Mouse (Mus musculus) heart, embryonic 13.5 days (tissue): ENCODE data around the gene Psmb1. TPM values are rescaled to one million over a fixed set of nuclear protein-coding genes. Genes with fewer than 3 reads are reported as not detected.
"Not testable (repeated sequence)": the region's sequence is repeated elsewhere in the genome, so short reads cannot be mapped to it uniquely, and the experiment has no call there.

Experiments
- ATAC-seq: fragments of 200-750 bp; cut with Nextera tagmentation; 2 replicates; pipeline ENCODE4 v1.8.0; 2017; ENCODE audit warnings: moderate TSS enrichment; ENCODE audit not compliant: insufficient number of reproducible peaks, low FRiP score, low TSS enrichment; ENCODE audit errors: extremely low read depth
- H3K27ac ChIP-seq: fragments of 300-500 bp; sonication (generic); replicated peaks from 2 replicates; pipeline ENCODE4 v1.5.1; 2015; ENCODE audit warnings: moderate library complexity, mild to moderate bottlenecking, inconsistent platforms
- H3K27me3 ChIP-seq: fragments of 300-500 bp; sonication (generic); replicated peaks from 2 replicates; pipeline ENCODE4 v1.6.1; 2015; ENCODE audit warnings: mild to moderate bottlenecking, inconsistent platforms
- H3K36me3 ChIP-seq: fragments of 300-500 bp; sonication (generic); 2 replicates; pipeline ENCODE4 v1.6.1; 2015; ENCODE audit warnings: mild to moderate bottlenecking, inconsistent platforms
- H3K4me1 ChIP-seq: fragments of 300-500 bp; sonication (generic); 2 replicates; pipeline ENCODE4 v1.6.1; 2015; ENCODE audit warnings: inconsistent platforms
- H3K4me2 ChIP-seq: fragments of 300-500 bp; sonication (generic); 2 replicates; pipeline ENCODE4 v1.6.1; 2015; ENCODE audit warnings: inconsistent platforms, mild to moderate bottlenecking, moderate library complexity
- H3K4me3 ChIP-seq: fragments of 300-500 bp; sonication (generic); 2 replicates; pipeline ENCODE4 v1.5.1; 2015; ENCODE audit warnings: moderate library complexity, mild to moderate bottlenecking, inconsistent platforms
- H3K9ac ChIP-seq: fragments of 300-500 bp; sonication (generic); 2 replicates; pipeline ENCODE4 v1.6.1; 2015; ENCODE audit warnings: inconsistent platforms, mild to moderate bottlenecking, moderate library complexity
- H3K9me3 ChIP-seq: fragments of 300-500 bp; sonication (generic); 2 replicates; pipeline ENCODE4 v1.6.1; 2016; ENCODE audit warnings: inconsistent platforms
- WGBS: fragments of 180-500 bp; shearing (Covaris S2); methylation state at CpG from one replicate; pipeline ENCODE4 v1.1.7; 2015; ENCODE audit warnings: mixed read lengths; 5-methylcytosine and 5-hydroxymethylcytosine counted together
- polyA plus RNA-seq: library from polyadenylated mRNA; unstranded; fragments of >200 nt; fragmentation: Nextera tagmentation; extraction: Ambion mirVana; gene quantifications from 2 replicates; pipeline ENCODE4 v1.2.1, GENCODE M21; 2015

Gene Psmb1
- 194 and 219 TPM in 2 replicates for polyA plus RNA-seq

DNA sequence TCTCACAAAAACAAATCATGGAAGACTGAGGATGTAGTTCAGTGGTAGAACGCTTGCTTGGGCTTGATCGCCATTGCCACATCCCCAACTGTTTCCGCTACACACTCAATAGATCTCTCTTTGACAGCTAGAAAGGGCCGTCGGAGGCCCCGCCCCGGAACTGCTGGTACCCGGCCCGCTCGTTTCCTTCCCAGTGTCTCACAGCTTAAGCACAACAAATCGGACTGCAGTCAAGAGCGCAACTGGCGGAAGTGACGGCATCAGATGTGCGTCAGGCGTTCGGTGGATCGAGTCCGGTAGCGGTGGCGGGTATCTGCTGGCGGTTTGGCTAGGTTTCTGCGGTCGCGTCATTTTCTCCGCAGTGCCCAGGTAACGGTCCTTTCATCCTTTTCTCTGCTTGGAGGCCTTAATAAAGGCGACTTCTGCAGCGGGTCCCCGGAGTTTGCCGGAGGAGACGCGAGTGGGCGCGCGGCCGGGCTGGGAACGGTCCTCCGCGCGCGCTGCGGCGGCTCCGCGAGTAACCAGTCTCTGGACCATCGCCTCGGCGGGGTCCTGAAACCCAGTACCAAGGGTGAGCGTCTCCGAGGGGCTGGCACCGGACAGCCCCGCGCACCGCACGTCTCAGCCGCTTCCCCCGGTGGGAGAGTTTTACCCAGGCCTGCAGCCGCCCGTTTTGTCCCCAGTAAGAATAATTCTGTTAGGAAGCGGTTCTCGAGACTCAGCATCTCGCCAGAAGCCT lies at the start of gene Psmb1, which contains the start of gene Tbp:
Gene Psmb1 (minus strand): TSS at position 96 of the 739 bp plus-strand sequence.
Gene Tbp (plus strand): TSS at position 233 of the 739 bp plus-strand sequence.
- WGBS: under 1% methylated on average over 63 of the region's 63 CpGs
- no peaks in the 10 kb centered on the region for H3K9me3 ChIP-seq

GRCm38 (mm10) chr17:15546440-15546839 lies 46.9 kb upstream of the Psmb1 start:
- Histone ChIP-seq H3K9ac (no peak overlapping the region), H3K36me3 (peaks cover 6% of the 10 kb centered on the region), H3K27me3 (no peaks in the 10 kb centered on the region), H3K27ac (no peak overlapping the region), H3K4me2 (no peak overlapping the region), H3K4me3 (no peak overlapping the region), H3K9me3 (peaks cover 26% of the 10 kb centered on the region), H3K4me1 (no peaks in the 10 kb centered on the region)
- WGBS: 67% methylated on average over 4 of the region's 4 CpGs
- ATAC-seq: no peak

More for the DNA sequence above, at the start of gene Psmb1, which contains the start of gene Tbp:
- Histone ChIP-seq H3K4me3 (peak within 1 kb of the TSS; percentile 86), H3K4me2 (peak within 1 kb of the TSS; percentile 75), H3K9ac (peak within 1 kb of the TSS; percentile 94), H3K27ac (peak within 1 kb of the TSS; percentile 94), H3K4me1 (peaks cover 40% of the 10 kb centered on the region), H3K27me3 (no peaks in the 10 kb centered on the region), H3K36me3 (peaks cover 33% of the 10 kb centered on the region)
- peak; percentile 88 for ATAC-seq

DNA sequence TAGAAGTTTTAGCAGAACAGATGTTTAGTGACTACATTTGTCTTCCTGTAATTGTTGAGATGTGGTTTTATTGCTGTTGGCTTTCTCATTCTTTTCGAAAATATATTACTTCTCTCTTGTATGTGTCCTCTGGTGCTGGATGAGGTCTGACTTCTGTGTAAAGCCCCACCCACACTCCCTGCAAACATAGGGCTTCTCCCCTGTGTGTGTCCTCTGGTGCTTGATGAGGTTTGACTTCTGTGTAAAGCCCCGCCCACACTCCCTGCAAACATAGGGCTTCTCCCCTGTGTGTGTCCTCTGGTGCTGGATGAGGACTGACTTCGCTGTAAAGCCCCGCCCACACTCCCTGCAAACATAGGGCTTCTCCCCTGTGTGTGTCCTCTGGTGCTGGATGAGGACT lies 44.3 kb upstream of the Psmb1 start:
- not testable (repeated sequence) for H3K9ac ChIP-seq, H3K4me1 ChIP-seq, H3K27ac ChIP-seq, H3K27me3 ChIP-seq, H3K36me3 ChIP-seq, H3K4me2 ChIP-seq, ATAC-seq, H3K4me3 ChIP-seq
- H3K9me3 ChIP-seq: peaks cover 26% of the 10 kb centered on the region
- 49% methylated on average over 4 of the region's 4 CpGs for WGBS

DNA sequence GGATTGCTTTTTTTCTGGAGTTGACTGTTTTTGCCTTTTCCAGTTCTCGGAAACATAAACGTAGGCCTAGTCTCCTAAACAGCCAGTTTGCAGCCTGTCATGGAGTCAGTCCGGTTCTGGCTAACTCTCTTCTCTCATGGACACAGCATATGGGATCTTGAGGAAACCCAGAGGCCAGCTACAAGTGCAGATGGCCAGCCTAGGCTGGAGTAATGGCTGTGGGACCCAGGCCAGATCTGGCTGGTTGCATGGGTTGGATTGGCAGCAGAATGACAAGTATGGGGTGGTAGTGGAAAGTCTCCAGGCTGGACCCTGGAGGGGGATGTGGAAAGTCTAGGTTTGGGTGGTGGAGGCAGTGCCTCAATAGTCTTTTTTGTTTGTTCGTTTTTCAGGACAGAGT lies 40.8 kb upstream of the Psmb1 start:
- peaks cover 12% of the 10 kb centered on the region for H3K4me1 ChIP-seq
- H3K27me3 ChIP-seq: peaks cover 25% of the 10 kb centered on the region
- no peak for ATAC-seq
- 59% methylated on average over 4 of the region's 4 CpGs for WGBS
- peaks cover 21% of the 10 kb centered on the region for H3K9me3 ChIP-seq
- no peak overlapping the region for H3K4me2 ChIP-seq
- H3K27ac ChIP-seq: no peak overlapping the region
- peaks cover 6% of the 10 kb centered on the region for H3K36me3 ChIP-seq
- no peak overlapping the region for H3K4me3 ChIP-seq
- H3K9ac ChIP-seq: no peak overlapping the region

- Histone ChIP-seq H3K4me3 (peak overlapping the region; percentile 60), H3K4me1 (peaks cover 12% of the 10 kb centered on the region), H3K36me3 (no peaks in the 10 kb centered on the region), H3K27ac (no peak overlapping the region), H3K27me3 (peaks cover 35% of the 10 kb centered on the region), H3K9ac (peak overlapping the region; percentile 75), H3K4me2 (peak overlapping the region; percentile 92), H3K9me3 (no peaks in the 10 kb centered on the region)
- WGBS: 2% methylated on average over 33 of the region's 33 CpGs
- ATAC-seq: no peak
Observed at GRCm38 (mm10) chr17:15536457-15536904, 36.9 kb upstream of the Psmb1 start.

DNA sequence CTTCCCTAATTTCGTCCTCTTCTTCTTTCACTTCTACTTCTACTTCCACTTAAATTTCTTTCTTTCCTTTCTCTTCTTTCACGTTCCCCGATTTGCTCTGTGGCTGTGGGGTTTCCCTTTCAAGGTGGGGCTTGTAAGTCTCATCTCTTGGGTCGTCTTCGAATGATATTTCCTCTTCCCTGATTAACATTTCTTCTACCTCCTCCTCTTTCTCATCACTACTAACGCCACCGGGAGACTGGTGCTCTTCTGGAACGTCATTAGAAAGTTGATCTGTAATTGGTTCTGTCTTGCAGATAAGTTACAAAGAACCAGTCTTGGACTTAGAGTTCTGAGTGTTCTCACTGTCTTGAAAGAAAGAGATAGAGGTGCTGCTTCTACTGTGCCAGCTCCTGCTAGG lies 36.4 kb upstream of the Psmb1 start:
- Histone ChIP-seq H3K27me3 (peaks cover 35% of the 10 kb centered on the region), H3K36me3 (no peaks in the 10 kb centered on the region), H3K27ac (no peak overlapping the region), H3K4me2 (peak overlapping the region; percentile 92), H3K4me1 (peaks cover 12% of the 10 kb centered on the region), H3K9me3 (no peaks in the 10 kb centered on the region), H3K4me3 (peak overlapping the region; percentile 60), H3K9ac (peak overlapping the region; percentile 75)
- 18% methylated on average over 8 of the region's 8 CpGs for WGBS
- ATAC-seq: no peak

- WGBS: 56% methylated on average over 10 of the region's 11 CpGs
- Histone ChIP-seq H3K36me3 (no peaks in the 10 kb centered on the region), H3K4me2 (peak overlapping the region; percentile 92), H3K9ac (no peak overlapping the region), H3K4me3 (peak overlapping the region; percentile 60), H3K4me1 (peaks cover 12% of the 10 kb centered on the region), H3K9me3 (no peaks in the 10 kb centered on the region), H3K27ac (no peak overlapping the region), H3K27me3 (peaks cover 35% of the 10 kb centered on the region)
- no peak for ATAC-seq
Observed at GRCm38 (mm10) chr17:15535162-15535800, 35.7 kb upstream of the Psmb1 start.

DNA sequence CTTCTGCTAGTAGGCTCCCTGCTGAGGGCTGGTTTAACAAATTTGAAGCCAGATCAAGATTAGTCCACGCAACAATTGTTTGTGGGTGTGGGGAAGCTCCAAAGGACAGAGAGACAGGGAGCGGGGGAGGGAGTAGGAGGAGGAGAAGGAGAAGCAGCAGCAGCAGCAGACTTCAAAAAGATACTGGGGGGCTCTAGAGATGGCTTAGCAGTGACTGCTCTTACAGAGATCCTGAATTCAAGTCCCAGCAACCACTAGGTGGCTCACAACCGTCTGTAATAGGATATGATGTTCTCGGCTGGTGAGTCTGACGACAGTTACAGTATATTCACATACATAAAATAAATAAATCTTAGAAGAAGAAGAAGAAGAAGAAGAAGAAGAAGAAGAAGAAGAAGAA lies 30.6 kb upstream of the Psmb1 start:
- Histone ChIP-seq H3K4me2 (no peak overlapping the region), H3K4me1 (peaks cover 18% of the 10 kb centered on the region), H3K4me3 (no peak overlapping the region), H3K9ac (0 out of 2 replicates have a peak overlapping the region, but pooled peaks have one; percentile 7), H3K27ac (no peak overlapping the region), H3K9me3 (no peaks in the 10 kb centered on the region), H3K36me3 (peaks cover 5% of the 10 kb centered on the region), H3K27me3 (peaks cover 8% of the 10 kb centered on the region)
- WGBS: 12% methylated on average over 5 of the region's 5 CpGs
- no peak for ATAC-seq

DNA sequence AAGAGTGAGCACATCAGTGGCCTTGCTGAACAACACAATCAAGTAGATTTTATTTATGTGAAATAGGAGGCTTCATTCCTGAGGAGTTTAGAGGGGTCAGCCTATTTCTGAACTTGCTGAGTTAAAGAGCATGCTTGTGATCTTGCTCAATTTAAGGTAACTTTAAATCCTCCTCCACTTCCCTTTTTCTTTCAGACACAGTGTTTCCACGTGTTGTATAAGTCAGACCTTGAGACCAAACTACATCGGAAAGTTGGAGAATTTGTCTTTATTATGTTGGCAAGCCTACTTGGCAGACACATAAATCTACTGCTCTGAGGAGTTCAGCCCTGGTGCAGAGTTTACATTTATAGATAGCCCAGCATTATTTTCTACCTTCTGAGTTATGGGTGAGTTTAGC lies 29.3 kb upstream of the Psmb1 start:
- Histone ChIP-seq H3K9me3 (no peaks in the 10 kb centered on the region), H3K9ac (no peak overlapping the region), H3K4me3 (no peak overlapping the region), H3K27ac (no peak overlapping the region), H3K4me2 (no peak overlapping the region), H3K27me3 (0 out of 2 replicates have a peak, but pooled peaks cover 2% of the 10 kb centered on the region), H3K4me1 (peaks cover 18% of the 10 kb centered on the region), H3K36me3 (peaks cover 17% of the 10 kb centered on the region)
- ATAC-seq: no peak
- 87% methylated on average over 2 of the region's 2 CpGs for WGBS

- H3K4me2 ChIP-seq: peak overlapping the region; percentile 89
- no peak for ATAC-seq
- H3K27me3 ChIP-seq: no peaks in the 10 kb centered on the region
- H3K27ac ChIP-seq: peak overlapping the region; percentile 89
- peaks cover 18% of the 10 kb centered on the region for H3K4me1 ChIP-seq
- H3K36me3 ChIP-seq: peaks cover 25% of the 10 kb centered on the region
- WGBS: 50% methylated on average over 3 of the region's 3 CpGs
- no peaks in the 10 kb centered on the region for H3K9me3 ChIP-seq
- H3K9ac ChIP-seq: peak overlapping the region; percentile 95
- peak overlapping the region; percentile 83 for H3K4me3 ChIP-seq
Observed at GRCm38 (mm10) chr17:15527811-15528136, 28.2 kb upstream of the Psmb1 start.

DNA sequence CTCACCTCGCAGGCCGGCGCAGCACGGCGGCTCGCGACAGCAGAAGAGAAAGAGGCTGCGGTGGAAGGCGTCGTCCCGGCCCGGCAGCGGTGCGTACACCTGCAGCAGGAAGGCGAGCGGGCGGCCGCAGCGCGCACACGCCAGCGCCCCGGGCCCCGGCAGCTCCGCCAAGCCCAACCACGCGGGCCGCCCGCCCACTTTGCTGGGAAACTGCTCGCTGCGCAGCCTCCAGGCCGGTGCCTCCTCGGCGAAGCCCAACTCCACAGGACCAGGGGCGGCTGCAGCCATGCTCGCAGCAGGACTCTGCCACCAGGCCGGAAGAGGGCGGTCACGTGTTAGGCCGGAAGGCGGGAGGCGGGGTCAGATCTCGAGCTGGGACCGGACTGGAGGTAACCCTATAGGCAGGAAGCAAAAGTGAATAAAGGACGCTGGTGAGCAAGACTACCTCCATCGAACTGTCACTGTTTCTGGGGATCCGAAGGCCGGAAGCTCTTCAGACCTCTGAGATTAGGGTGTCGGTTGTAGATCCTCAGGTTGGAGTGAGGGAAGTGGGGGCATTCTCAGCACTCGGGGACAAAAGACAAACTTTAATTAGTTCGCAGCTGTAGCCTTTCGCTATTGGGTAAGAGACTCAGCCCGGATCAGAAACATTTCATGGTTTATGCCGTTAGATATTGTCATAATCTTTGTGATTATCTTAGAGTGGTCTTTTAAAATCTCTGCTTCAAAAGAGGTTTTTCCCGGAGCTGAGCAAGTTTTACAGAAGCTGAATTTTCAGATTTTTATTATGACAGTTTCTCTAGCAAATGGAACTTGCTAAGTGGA lies 27.6 kb upstream of the Psmb1 start, which contains the start of gene Pdcd2:
Gene Pdcd2 (minus strand): TSS at position 316 of the 825 bp plus-strand sequence.
- WGBS: under 1% methylated on average over 55 of the region's 55 CpGs
- Histone ChIP-seq H3K4me1 (peaks cover 18% of the 10 kb centered on the region), H3K27ac (peak within 1 kb of the TSS; percentile 89), H3K9me3 (no peaks in the 10 kb centered on the region), H3K4me2 (peak within 1 kb of the TSS; percentile 89), H3K36me3 (peaks cover 31% of the 10 kb centered on the region), H3K27me3 (no peaks in the 10 kb centered on the region), H3K4me3 (peak within 1 kb of the TSS; percentile 83), H3K9ac (peak within 1 kb of the TSS; percentile 95)
- ATAC-seq: peak; percentile 98
